Mouse (Mus musculus) ES-E14 (cell line): ENCODE measurements at regions not wholly inside any gene's neighbourhood (a gene's known extent, or its start where the extent isn't known, plus 50 kb on each side); places are given as distances from the start of the nearest gene placed in this dataset.

Experiments used
- DNase-seq: peaks from one replicate; pipeline ENCODE4 v3.0.0-alpha.2; 2013; ENCODE audit warnings: low read depth, low spot score
- H3K27ac ChIP-seq: 2 replicates; pipeline ENCODE4 v1.5.1; 2012; ENCODE audit warnings: low read depth, mild to moderate bottlenecking, low read length, moderate library complexity, mixed read lengths; ENCODE audit not compliant: poor library complexity, insufficient read depth, severe bottlenecking
- H3K36me3 ChIP-seq: 2 replicates; pipeline ENCODE4 v1.6.1; 2012; ENCODE audit warnings: mild to moderate bottlenecking, low read length, moderate library complexity, mixed read lengths; ENCODE audit not compliant: control insufficient read depth, poor library complexity, insufficient read depth, severe bottlenecking
- H3K4me1 ChIP-seq, 2 experiments: fragments of 150-350 bp in 1 of 2; sonication (generic) in 1 of 2; 2 replicates each; pipeline ENCODE4 v1.6.1; 2012; ENCODE audit warnings: low read length in 2 of 2, mild to moderate bottlenecking in 1 of 2, mixed read lengths in 1 of 2; ENCODE audit not compliant: control insufficient read depth in 2 of 2, insufficient read depth in 2 of 2, poor library complexity in 1 of 2
- H3K4me3 ChIP-seq, 2 experiments: fragments of 150-350 bp in 1 of 2; sonication (generic) in 1 of 2; 2 replicates each; pipeline ENCODE4 v1.5.1; 2012; ENCODE audit warnings: low read length in 2 of 2, low read depth in 1 of 2, mild to moderate bottlenecking in 1 of 2, mixed read lengths in 1 of 2; ENCODE audit not compliant: insufficient read depth in 1 of 2, poor library complexity in 1 of 2, severe bottlenecking in 1 of 2
- H3K9ac ChIP-seq: 2 replicates; pipeline ENCODE4 v1.6.1; 2012; ENCODE audit warnings: low read depth, mild to moderate bottlenecking, low read length, mixed read lengths; ENCODE audit not compliant: poor library complexity, insufficient read depth, severe bottlenecking
- H3K9me3 ChIP-seq: fragments of 150-350 bp; sonication (generic); 2 replicates; pipeline ENCODE4 v1.6.1; 2012; ENCODE audit warnings: low read depth, mild to moderate bottlenecking, low read length; ENCODE audit not compliant: control insufficient read depth, insufficient read depth
- CHD2 ChIP-seq: IDR thresholded peaks from 2 replicates; pipeline ENCODE4 v1.6.1; 2014; ENCODE audit warnings: mild to moderate bottlenecking, low read depth, low read length, inconsistent platforms
- HCFC1 ChIP-seq: IDR thresholded peaks from 2 replicates; pipeline ENCODE4 v1.6.1; 2012; ENCODE audit warnings: low read length, inconsistent platforms, borderline replicate concordance; ENCODE audit not compliant: insufficient read depth
- MAFK ChIP-seq: IDR thresholded peaks from 2 replicates; pipeline ENCODE4 v1.6.1; 2014; ENCODE audit warnings: mild to moderate bottlenecking, low read depth, low read length, inconsistent platforms; ENCODE audit not compliant: insufficient read depth
- ZC3H11A ChIP-seq: IDR thresholded peaks from 2 replicates; pipeline ENCODE4 v1.6.1; 2012; ENCODE audit warnings: low read depth, mild to moderate bottlenecking, inconsistent platforms, low read length, borderline replicate concordance
- ZNF384 ChIP-seq: IDR thresholded peaks from 2 replicates; pipeline ENCODE4 v1.6.1; 2012; ENCODE audit warnings: low read depth, low read length, inconsistent platforms
- in situ Hi-C, 2 experiments: fragments of 600-800 bp; cut with MboI; formaldehyde crosslinking; loops; one replicate each; pipeline ENCODE4 v1.15.1; 2025; ENCODE audit warnings: low sequenced_read_pairs in 2 of 2, inconsistent platforms in 1 of 2; ENCODE audit not compliant: unreplicated experiment in 2 of 2

DNA sequence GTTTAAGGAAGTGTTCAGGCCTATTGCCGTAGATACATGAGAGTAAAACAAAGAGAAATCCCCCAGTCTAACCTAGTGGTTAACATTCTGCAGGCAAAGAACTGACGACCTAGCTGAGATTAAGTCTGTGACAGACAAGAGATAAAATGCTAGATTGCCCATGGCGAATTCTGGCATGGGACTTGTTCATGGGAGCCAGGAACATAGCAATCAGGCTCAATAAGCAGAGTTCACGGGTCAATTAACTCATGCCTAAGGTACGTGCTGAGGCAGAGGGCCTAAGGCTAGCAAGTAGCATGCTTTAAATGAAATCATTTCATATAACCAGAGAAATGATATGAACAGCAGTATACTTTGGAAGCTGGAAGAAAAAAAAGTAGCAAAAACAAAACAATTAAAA is 1119.2 kb upstream of the Adgrl2 start:
- no peak overlapping the region for H3K4me3 ChIP-seq
- no peak overlapping the region for H3K9ac ChIP-seq
- DNase-seq = no peak
- no peak overlapping the region for H3K27ac ChIP-seq
- H3K4me1 ChIP-seq = no peaks in the 10 kb centered on the region
- in situ Hi-C loops = no loop called here
- TF ChIP-seq ZNF384 = no peak
- no peak for TF ChIP-seq CHD2
- no peak for TF ChIP-seq HCFC1
- no peak for TF ChIP-seq ZC3H11A
- no peak for TF ChIP-seq MAFK
- no peaks in the 10 kb centered on the region for H3K36me3 ChIP-seq
- no peaks in the 10 kb centered on the region for H3K9me3 ChIP-seq

DNA sequence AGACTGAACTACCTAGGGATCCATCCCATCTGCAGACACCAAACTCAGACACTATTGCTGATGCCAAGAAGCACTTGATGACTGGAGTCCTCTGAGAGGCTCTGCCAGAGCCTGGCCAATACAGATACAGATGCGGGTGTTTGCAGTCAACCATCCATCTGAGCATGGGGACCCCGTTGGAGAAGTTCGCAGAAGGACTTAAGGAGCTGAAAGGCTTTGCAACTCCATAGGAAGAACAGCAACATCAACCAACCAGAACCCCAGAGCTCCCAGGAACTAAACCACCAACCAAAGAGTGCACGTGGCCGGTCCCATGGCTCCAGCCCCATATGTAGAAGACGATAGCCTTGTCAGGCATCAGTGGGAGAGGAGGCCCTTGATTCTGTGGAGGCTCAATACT is 1121.9 kb upstream of the Adgrl2 start:
- in situ Hi-C loops = no loop called here
- no peak for DNase-seq
- TF ChIP-seq ZNF384 (no peak), ZC3H11A (no peak), HCFC1 (no peak), MAFK (no peak), CHD2 (no peak)
- H3K27ac ChIP-seq = no peak overlapping the region
- no peak overlapping the region for H3K4me3 ChIP-seq
- H3K4me1 ChIP-seq = no peaks in the 10 kb centered on the region
- no peak overlapping the region for H3K9ac ChIP-seq
- H3K9me3 ChIP-seq = no peaks in the 10 kb centered on the region
- no peaks in the 10 kb centered on the region for H3K36me3 ChIP-seq

DNA sequence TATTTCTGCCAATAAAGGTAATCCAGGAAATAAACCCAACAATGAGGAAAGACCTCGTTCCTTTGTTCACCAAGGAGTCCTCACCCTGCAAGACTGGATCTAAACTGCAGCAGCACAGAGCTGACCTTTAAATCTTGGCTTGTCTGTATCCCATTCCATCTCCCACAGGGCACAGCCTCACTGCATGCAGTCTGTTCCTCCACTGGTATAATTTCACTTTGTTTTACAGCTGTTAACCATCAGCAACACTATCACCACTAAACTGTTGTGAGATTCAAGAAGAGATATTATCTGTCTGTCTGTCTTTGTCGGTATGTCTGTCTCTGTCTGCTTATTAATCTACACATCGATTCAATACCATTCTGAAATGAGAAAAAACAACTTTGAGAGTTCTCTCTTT is 1129.5 kb upstream of the Adgrl2 start:
- in situ Hi-C loops = no loop called here
- no peak for TF ChIP-seq HCFC1
- no peak for TF ChIP-seq MAFK
- TF ChIP-seq CHD2 = no peak
- no peak for TF ChIP-seq ZC3H11A
- no peak for TF ChIP-seq ZNF384
- DNase-seq = no peak

DNA sequence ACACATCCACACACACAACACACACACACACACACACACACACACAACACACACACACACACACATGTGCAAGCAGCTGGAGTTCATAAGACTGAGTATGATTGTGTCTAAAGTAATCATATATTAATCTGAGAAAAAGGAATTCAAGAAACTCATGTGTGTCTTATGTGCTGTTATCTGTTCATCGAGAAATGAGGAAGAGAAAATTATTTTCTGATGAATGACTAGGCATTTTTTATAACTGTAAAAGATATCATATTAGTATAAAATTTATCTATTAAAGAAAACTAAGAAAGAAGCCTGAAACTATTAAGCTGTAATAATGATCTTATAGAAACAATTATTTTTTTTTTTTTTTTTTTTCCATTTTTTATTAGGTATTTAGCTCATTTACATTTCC is 1156.3 kb upstream of the Adgrl2 start:
- H3K36me3 ChIP-seq = no peaks in the 10 kb centered on the region
- no peaks in the 10 kb centered on the region for H3K4me1 ChIP-seq
- DNase-seq = no peak
- H3K4me3 ChIP-seq = no peak overlapping the region
- no peaks in the 10 kb centered on the region for H3K9me3 ChIP-seq
- in situ Hi-C loops = no loop called here
- H3K9ac ChIP-seq = no peak overlapping the region
- H3K27ac ChIP-seq = no peak overlapping the region
- TF ChIP-seq ZNF384 (no peak), ZC3H11A (no peak), HCFC1 (no peak), MAFK (no peak), CHD2 (no peak)

More for the DNA sequence above, 1129.5 kb upstream of the Adgrl2 start:
- Histone ChIP-seq H3K9ac (no peak overlapping the region), H3K27ac (no peak overlapping the region), H3K4me1 (no peaks in the 10 kb centered on the region), H3K4me3 (no peak overlapping the region), H3K9me3 (no peaks in the 10 kb centered on the region), H3K36me3 (no peaks in the 10 kb centered on the region)

DNA sequence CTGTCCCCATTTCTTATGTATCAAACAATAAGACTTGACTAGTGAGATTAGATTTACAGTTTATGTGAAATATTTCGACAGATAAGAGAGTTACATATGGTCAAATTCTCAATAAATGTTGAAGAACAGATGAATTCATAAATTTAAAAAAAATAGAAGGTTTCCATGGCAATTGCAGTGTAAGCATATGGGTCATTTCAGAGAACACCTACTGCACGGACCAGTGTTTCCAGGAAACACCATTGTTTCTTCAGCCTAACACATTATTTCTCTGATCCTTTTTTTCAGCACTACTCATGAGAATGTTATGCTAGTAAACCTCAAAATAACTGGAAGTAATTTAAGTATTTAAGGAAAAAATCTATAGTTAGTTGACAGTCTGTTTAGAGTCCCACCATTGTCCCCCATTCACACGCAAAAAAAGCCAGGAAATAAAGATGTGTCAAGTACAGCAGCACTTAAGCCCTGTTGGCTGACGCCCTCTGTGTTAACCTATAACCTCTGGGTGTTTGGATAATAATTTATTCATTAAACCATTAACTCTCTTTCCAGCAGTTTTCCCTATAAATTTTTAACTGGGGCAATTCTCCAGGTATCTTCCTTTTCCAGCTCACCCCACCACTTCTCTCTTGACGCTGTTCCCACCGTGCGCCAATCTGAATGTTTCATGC is 1160.9 kb upstream of the Adgrl2 start:
- Histone ChIP-seq H3K4me1 (no peaks in the 10 kb centered on the region), H3K9ac (no peak overlapping the region), H3K36me3 (no peaks in the 10 kb centered on the region), H3K4me3 (no peak overlapping the region), H3K27ac (no peak overlapping the region), H3K9me3 (no peaks in the 10 kb centered on the region)
- no peak for DNase-seq
- in situ Hi-C loops = no loop called here
- TF ChIP-seq ZC3H11A = no peak
- no peak for TF ChIP-seq ZNF384
- TF ChIP-seq CHD2 = no peak
- TF ChIP-seq HCFC1 = no peak
- TF ChIP-seq MAFK = no peak
